Mouse (Mus musculus) myocyte (in vitro differentiated cells): ENCODE measurements around the gene Abhd17a.

Experiments
- MAX ChIP-seq: IDR thresholded peaks from one replicate; pipeline ENCODE4 v1.6.1; 2011; ENCODE audit warnings: low read depth, mild to moderate bottlenecking, control low read depth
- MYOG ChIP-seq, 3 experiments: IDR thresholded peaks; one replicate each; pipeline ENCODE4 v1.6.1; 2011; ENCODE audit warnings: control low read depth in 2 of 3, low read depth in 2 of 3, mild to moderate bottlenecking in 2 of 3; ENCODE audit not compliant: insufficient read length in 2 of 3, control insufficient read depth in 1 of 3, insufficient read depth in 1 of 3
- POLR2A ChIP-seq: IDR thresholded peaks from one replicate; pipeline ENCODE4 v1.6.1; 2011; ENCODE audit warnings: low read depth, mild to moderate bottlenecking, control low read depth, moderate library complexity; ENCODE audit not compliant: insufficient read length
- POLR2AphosphoS2 ChIP-seq: IDR thresholded peaks from one replicate; pipeline ENCODE4 v1.6.1; 2011; ENCODE audit warnings: low read depth, control low read depth; ENCODE audit not compliant: insufficient read length
- REST ChIP-seq: IDR thresholded peaks from one replicate; pipeline ENCODE4 v1.6.1; 2011; ENCODE audit warnings: mild to moderate bottlenecking, control low read depth, moderate library complexity; ENCODE audit not compliant: insufficient read depth, insufficient read length
- TCF12 ChIP-seq: IDR thresholded peaks from one replicate; pipeline ENCODE4 v1.6.1; 2011; ENCODE audit warnings: mild to moderate bottlenecking, control low read depth; ENCODE audit not compliant: poor library complexity, insufficient read depth, severe bottlenecking

- no peak for TF ChIP-seq MYOG (IDR thresholded peaks at IDR 0.05; ENCODE audit: control insufficient read depth in 1 of 3, insufficient read depth in 1 of 3, insufficient read length in 2 of 3, low read depth in 2 of 3)
- TF ChIP-seq POLR2A: no peak
- no peak for TF ChIP-seq MAX
- no peak for TF ChIP-seq TCF12
- no peak for TF ChIP-seq REST
- TF ChIP-seq POLR2AphosphoS2: no peak
Observed at GRCm38 (mm10) chr10:80570871-80571836, 19.0 kb downstream of the Abhd17a start.
